Mouse (Mus musculus) kidney, embryonic 15.5 days (tissue): ENCODE measurements around the gene Lamb3. TPM values are rescaled to one million over a fixed set of nuclear protein-coding genes. Genes with fewer than 3 reads are reported as not detected.

Source experiments
- ATAC-seq: fragments of 200-750 bp; cut with Nextera tagmentation; replicated peaks from 2 replicates; pipeline ENCODE4 v1.8.0; 2017; ENCODE audit warnings: moderate TSS enrichment; ENCODE audit not compliant: low FRiP score
- H3K27ac ChIP-seq: fragments of 300-500 bp; sonication (generic); 2 replicates; pipeline ENCODE4 v1.5.1; 2015; ENCODE audit warnings: mild to moderate bottlenecking, inconsistent platforms
- H3K27me3 ChIP-seq: fragments of 300-500 bp; sonication (generic); 2 replicates; pipeline ENCODE4 v1.6.1; 2015; ENCODE audit warnings: inconsistent platforms
- H3K36me3 ChIP-seq: fragments of 300-500 bp; sonication (generic); 2 replicates; pipeline ENCODE4 v1.6.1; 2015; ENCODE audit warnings: inconsistent platforms
- H3K4me1 ChIP-seq: fragments of 300-500 bp; sonication (generic); 2 replicates; pipeline ENCODE4 v1.6.1; 2015; ENCODE audit warnings: inconsistent platforms
- H3K4me2 ChIP-seq: fragments of 300-500 bp; sonication (generic); 2 replicates; pipeline ENCODE4 v1.6.1; 2015; ENCODE audit warnings: moderate library complexity, mild to moderate bottlenecking, inconsistent platforms
- H3K4me3 ChIP-seq: fragments of 300-500 bp; sonication (generic); replicated peaks from 2 replicates; pipeline ENCODE4 v1.5.1; 2015; ENCODE audit warnings: mild to moderate bottlenecking, inconsistent platforms
- H3K9ac ChIP-seq: fragments of 300-500 bp; sonication (generic); 2 replicates; pipeline ENCODE4 v1.6.1; 2015; ENCODE audit warnings: mild to moderate bottlenecking, inconsistent platforms
- H3K9me3 ChIP-seq: fragments of 300-500 bp; sonication (generic); replicated peaks from 2 replicates; pipeline ENCODE4 v1.6.1; 2016; ENCODE audit warnings: inconsistent platforms
- WGBS: fragments of 180-500 bp; shearing (Covaris S2); methylation state at CpG from one replicate; pipeline ENCODE4 v1.1.7; 2015; ENCODE audit warnings: mixed read lengths; 5-methylcytosine and 5-hydroxymethylcytosine counted together
- polyA plus RNA-seq: library from polyadenylated mRNA; unstranded; fragments of >200 nt; fragmentation: Nextera tagmentation; extraction: Ambion mirVana; gene quantifications from 2 replicates; pipeline ENCODE4 v1.2.1, GENCODE M21; 2015

Gene Lamb3
- polyA plus RNA-seq, 1 experiment from 2014 or later = 1.6 TPM

GRCm38 (mm10) chr1:193208178-193208577 is 679 bp downstream of the Lamb3 start:
- 29% methylated on average over 2 of the region's 2 CpGs for WGBS
- no peaks in the 10 kb centered on the region for H3K9me3 ChIP-seq
- H3K4me3 ChIP-seq = no peak overlapping the region
- no peak overlapping the region for H3K9ac ChIP-seq
- no peak overlapping the region for H3K27ac ChIP-seq
- ATAC-seq = 0 out of 2 replicates have a peak, but pooled peaks have one; percentile 62
- no peak overlapping the region for H3K4me2 ChIP-seq
- H3K36me3 ChIP-seq = no peaks in the 10 kb centered on the region
- H3K4me1 ChIP-seq = no peaks in the 10 kb centered on the region
- no peaks in the 10 kb centered on the region for H3K27me3 ChIP-seq

- no peaks in the 10 kb centered on the region for H3K36me3 ChIP-seq
- no peaks in the 10 kb centered on the region for H3K27me3 ChIP-seq
- WGBS = 69% methylated on average over 5 of the region's 5 CpGs
- no peak overlapping the region for H3K4me3 ChIP-seq
- no peaks in the 10 kb centered on the region for H3K4me1 ChIP-seq
- no peak overlapping the region for H3K27ac ChIP-seq
- no peak overlapping the region for H3K4me2 ChIP-seq
- no peak overlapping the region for H3K9ac ChIP-seq
- no peak for ATAC-seq
- no peaks in the 10 kb centered on the region for H3K9me3 ChIP-seq
These were observed 3.9 kb downstream of the Lamb3 start for GRCm38 (mm10) chr1:193211371-193211770.

GRCm38 (mm10) chr1:193214053-193214452 is 6.6 kb downstream of the Lamb3 start:
- no peaks in the 10 kb centered on the region for H3K27me3 ChIP-seq
- 73% methylated on average over 5 of the region's 5 CpGs for WGBS
- H3K4me3 ChIP-seq = no peak overlapping the region
- no peaks in the 10 kb centered on the region for H3K36me3 ChIP-seq
- H3K27ac ChIP-seq = no peak overlapping the region
- H3K9ac ChIP-seq = no peak overlapping the region
- H3K9me3 ChIP-seq = no peaks in the 10 kb centered on the region
- no peak for ATAC-seq
- no peak overlapping the region for H3K4me2 ChIP-seq
- H3K4me1 ChIP-seq = no peaks in the 10 kb centered on the region

GRCm38 (mm10) chr1:193216000-193216399 is 8.5 kb downstream of the Lamb3 start:
- Histone ChIP-seq H3K27me3 (no peaks in the 10 kb centered on the region), H3K4me1 (no peaks in the 10 kb centered on the region), H3K27ac (no peak overlapping the region), H3K4me2 (no peak overlapping the region), H3K9ac (no peak overlapping the region), H3K4me3 (no peak overlapping the region), H3K9me3 (no peaks in the 10 kb centered on the region), H3K36me3 (no peaks in the 10 kb centered on the region)
- 75% methylated on average over 3 of the region's 3 CpGs for WGBS
- no peak for ATAC-seq

GRCm38 (mm10) chr1:193220408-193220807 is 12.9 kb downstream of the Lamb3 start:
- no peak overlapping the region for H3K4me2 ChIP-seq
- peaks cover 3% of the 10 kb centered on the region for H3K4me1 ChIP-seq
- H3K36me3 ChIP-seq = no peaks in the 10 kb centered on the region
- WGBS = 53% methylated on average over 5 of the region's 5 CpGs
- no peaks in the 10 kb centered on the region for H3K27me3 ChIP-seq
- H3K9me3 ChIP-seq = no peaks in the 10 kb centered on the region
- no peak overlapping the region for H3K4me3 ChIP-seq
- H3K9ac ChIP-seq = no peak overlapping the region
- no peak for ATAC-seq
- H3K27ac ChIP-seq = no peak overlapping the region

- peaks cover 29% of the 10 kb centered on the region for H3K4me1 ChIP-seq
- WGBS = 21% methylated on average over 3 of the region's 3 CpGs
- ATAC-seq = no peak
- H3K9me3 ChIP-seq = no peaks in the 10 kb centered on the region
- no peak overlapping the region for H3K4me2 ChIP-seq
- H3K9ac ChIP-seq = no peak overlapping the region
- H3K36me3 ChIP-seq = no peaks in the 10 kb centered on the region
- H3K27me3 ChIP-seq = no peaks in the 10 kb centered on the region
- H3K4me3 ChIP-seq = no peak overlapping the region
- H3K27ac ChIP-seq = no peak overlapping the region
These were observed 18.0 kb downstream of the Lamb3 start for GRCm38 (mm10) chr1:193225531-193225930.

- Histone ChIP-seq H3K4me3 (no peak overlapping the region), H3K4me1 (peaks cover 35% of the 10 kb centered on the region), H3K36me3 (no peaks in the 10 kb centered on the region), H3K9ac (no peak overlapping the region), H3K27ac (no peak overlapping the region), H3K9me3 (no peaks in the 10 kb centered on the region), H3K27me3 (no peaks in the 10 kb centered on the region), H3K4me2 (no peak overlapping the region)
- no peak for ATAC-seq
- WGBS = 88% methylated on average over 4 of the region's 4 CpGs
These were observed 18.6 kb downstream of the Lamb3 start for GRCm38 (mm10) chr1:193226114-193226513.

- Histone ChIP-seq H3K27ac (peak overlapping the region; percentile 45; the same call in 1 of the 2 replicates), H3K9ac (no peak overlapping the region)
These were observed 19.4 kb downstream of the Lamb3 start for GRCm38 (mm10) chr1:193226724-193227522.

GRCm38 (mm10) chr1:193227537-193227936 is 20.0 kb downstream of the Lamb3 start:
- no peak for ATAC-seq
- Histone ChIP-seq H3K27me3 (no peaks in the 10 kb centered on the region), H3K4me1 (peaks cover 38% of the 10 kb centered on the region), H3K4me3 (no peak overlapping the region), H3K36me3 (no peaks in the 10 kb centered on the region), H3K4me2 (no peak overlapping the region), H3K9me3 (no peaks in the 10 kb centered on the region), H3K27ac (0 out of 2 replicates have a peak overlapping the region, but pooled peaks have one; percentile 45), H3K9ac (no peak overlapping the region)
- WGBS = 71% methylated on average over 4 of the region's 4 CpGs

More at GRCm38 (mm10) chr1:193226724-193227522, 19.4 kb downstream of the Lamb3 start:
- H3K4me2 ChIP-seq = no peak overlapping the region
- no peaks in the 10 kb centered on the region for H3K36me3 ChIP-seq
- no peaks in the 10 kb centered on the region for H3K27me3 ChIP-seq
- H3K4me3 ChIP-seq = no peak overlapping the region
- WGBS = 30% methylated on average over 7 of the region's 7 CpGs
- no peak for ATAC-seq
- no peaks in the 10 kb centered on the region for H3K9me3 ChIP-seq
- H3K4me1 ChIP-seq = peaks cover 38% of the 10 kb centered on the region

- H3K4me3 ChIP-seq = no peak overlapping the region
- no peak overlapping the region for H3K27ac ChIP-seq
- 89% methylated on average over 5 of the region's 5 CpGs for WGBS
- H3K9me3 ChIP-seq = no peaks in the 10 kb centered on the region
- ATAC-seq = no peak
- no peaks in the 10 kb centered on the region for H3K27me3 ChIP-seq
- no peaks in the 10 kb centered on the region for H3K36me3 ChIP-seq
- H3K9ac ChIP-seq = no peak overlapping the region
- H3K4me1 ChIP-seq = peaks cover 41% of the 10 kb centered on the region
- no peak overlapping the region for H3K4me2 ChIP-seq
These were observed 22.1 kb downstream of the Lamb3 start for GRCm38 (mm10) chr1:193229570-193229969.

GRCm38 (mm10) chr1:193230531-193230930 is 23.0 kb downstream of the Lamb3 start:
- H3K4me1 ChIP-seq = peaks cover 40% of the 10 kb centered on the region
- no peak overlapping the region for H3K4me3 ChIP-seq
- 44% methylated on average over 3 of the region's 3 CpGs for WGBS
- H3K36me3 ChIP-seq = no peaks in the 10 kb centered on the region
- peak overlapping the region; percentile 73; the same call in 1 of the 2 replicates for H3K27ac ChIP-seq
- H3K4me2 ChIP-seq = no peak overlapping the region
- no peaks in the 10 kb centered on the region for H3K9me3 ChIP-seq
- no peaks in the 10 kb centered on the region for H3K27me3 ChIP-seq
- H3K9ac ChIP-seq = no peak overlapping the region
- ATAC-seq = no peak

GRCm38 (mm10) chr1:193230935-193231334 is 23.4 kb downstream of the Lamb3 start:
- no peaks in the 10 kb centered on the region for H3K9me3 ChIP-seq
- no peaks in the 10 kb centered on the region for H3K27me3 ChIP-seq
- no peak for ATAC-seq
- H3K9ac ChIP-seq = no peak overlapping the region
- H3K27ac ChIP-seq = peak overlapping the region; percentile 73
- WGBS = 41% methylated on average over 5 of the region's 5 CpGs
- no peak overlapping the region for H3K4me3 ChIP-seq
- peaks cover 39% of the 10 kb centered on the region for H3K4me1 ChIP-seq
- no peak overlapping the region for H3K4me2 ChIP-seq
- H3K36me3 ChIP-seq = no peaks in the 10 kb centered on the region
